Mouse (Mus musculus) inflammation-experienced regulatory T-cells (primary cell): Measurements from ENCODE around the gene Olfr557. TPM values are rescaled to one million over a fixed set of nuclear protein-coding genes. Genes with fewer than 3 reads are reported as not detected.

ENCODE experiments used
- polyA plus RNA-seq, 2 experiments: library from polyadenylated mRNA; unstranded; fragments of 100-300 nt; shearing (Covaris generic); gene quantifications; one replicate each; pipeline ENCODE4 v1.2.1; 2017

The Olfr557 gene
- under 1 TPM in 1 of 2 experiments, not detected in 1; 0.24 TPM for polyA plus RNA-seq

GRCm38 (mm10) chr7:102695358-102696125, at the start of gene Olfr557:
Gene Olfr557, plus strand, starts transcription at chr7:102695910.

GRCm38 (mm10) chr7:102658523-102658922, 37.2 kb upstream of the Olfr557 start, which contains the start of gene Olfr555:
Gene Olfr555, plus strand, starts transcription at chr7:102658823.

GRCm38 (mm10) chr7:102664599-102664998, 31.1 kb upstream of the Olfr557 start, which contains the start of gene Olfr556:
Gene Olfr556, plus strand, starts transcription at chr7:102664899.

GRCm38 (mm10) chr7:102686944-102687501, 8.7 kb upstream of the Olfr557 start, which contains the start of gene Trim68:
Gene Trim68, minus strand, starts transcription at chr7:102687327.

GRCm38 (mm10) chr7:102701915-102702314, 6.2 kb downstream of the Olfr557 start, which contains the start of gene Olfr558:
Gene Olfr558, plus strand, starts transcription at chr7:102702215.

GRCm38 (mm10) chr7:102718970-102719369, 23.3 kb downstream of the Olfr557 start, which contains the start of gene Olfr33:
Gene Olfr33, minus strand, starts transcription at chr7:102719070.

GRCm38 (mm10) chr7:102727391-102727790, 31.7 kb downstream of the Olfr557 start, which contains the start of gene Olfr559:
Gene Olfr559, minus strand, starts transcription at chr7:102727491.

Other genes with a start within 250 kb of the Olfr557 start
- 1 to 10 TPM in 1 of 2 experiments, not detected in 1; 1.2 TPM for gene Olfr543, start 214.2 kb upstream of the Olfr557 start, polyA plus RNA-seq
- 1 to 10 TPM in 1 of 2 experiments, under 1 TPM in 1; 0.28 to 2.7 TPM for gene Olfr544, start 207.6 kb upstream of the Olfr557 start, polyA plus RNA-seq
- under 1 TPM; 0.28 to 0.97 TPM for gene Olfr545, start 196.3 kb upstream of the Olfr557 start, polyA plus RNA-seq
- gene Olfr547, start 161.2 kb upstream of the Olfr557 start, polyA plus RNA-seq = not detected
- gene Olfr548-ps1, start 155.0 kb upstream of the Olfr557 start, polyA plus RNA-seq = not detected
- gene Olfr549, start 146.0 kb upstream of the Olfr557 start, polyA plus RNA-seq = under 1 TPM in 1 of 2 experiments, not detected in 1; 0.69 TPM
- 10 to 100 TPM; 96.3 to 99.0 TPM for gene Trim21, start 130.4 kb upstream of the Olfr557 start, polyA plus RNA-seq
- not detected for gene Olfr550, start 124.5 kb upstream of the Olfr557 start, polyA plus RNA-seq
- gene Olfr551, start 104.0 kb upstream of the Olfr557 start, polyA plus RNA-seq = not detected
- not detected for gene Olfr552, start 98.1 kb upstream of the Olfr557 start, polyA plus RNA-seq
- not detected for gene Olfr553, start 77.7 kb upstream of the Olfr557 start, polyA plus RNA-seq
- gene Olfr554, start 57.5 kb upstream of the Olfr557 start, polyA plus RNA-seq = 1 to 10 TPM in 1 of 2 experiments, under 1 TPM in 1; 0.71 to 1.7 TPM
- gene Olfr555, start 37.1 kb upstream of the Olfr557 start, polyA plus RNA-seq = not detected
- under 1 TPM in 1 of 2 experiments, not detected in 1; 0.30 TPM for gene Olfr556, start 31.0 kb upstream of the Olfr557 start, polyA plus RNA-seq
- gene Trim68, start 8.6 kb upstream of the Olfr557 start, polyA plus RNA-seq = 10 to 100 TPM; 12.4 to 17.0 TPM
- gene Olfr558, start 6.3 kb downstream of the Olfr557 start, polyA plus RNA-seq = not detected
- gene Olfr33, start 23.2 kb downstream of the Olfr557 start, polyA plus RNA-seq = not detected
- gene Olfr559, start 31.6 kb downstream of the Olfr557 start, polyA plus RNA-seq = 1 to 10 TPM in 1 of 2 experiments, not detected in 1; 1.5 TPM
- gene Olfr560, start 63.5 kb downstream of the Olfr557 start, polyA plus RNA-seq = not detected
- not detected for gene Olfr78, start 63.6 kb downstream of the Olfr557 start, polyA plus RNA-seq
- gene Olfr561, start 75.3 kb downstream of the Olfr557 start, polyA plus RNA-seq = not detected
- gene Olfr564, start 107.6 kb downstream of the Olfr557 start, polyA plus RNA-seq = under 1 TPM in 1 of 2 experiments, not detected in 1; 0.49 TPM
- gene Olfr566, start 162.9 kb downstream of the Olfr557 start, polyA plus RNA-seq = not detected
- under 1 TPM in 1 of 2 experiments, not detected in 1; 0.91 TPM for gene Olfr568, start 181.2 kb downstream of the Olfr557 start, polyA plus RNA-seq
- under 1 TPM in 1 of 2 experiments, not detected in 1; 0.05 TPM for gene Olfr569, start 195.0 kb downstream of the Olfr557 start, polyA plus RNA-seq
- not detected for gene Olfr570, start 198.7 kb downstream of the Olfr557 start, polyA plus RNA-seq
- under 1 TPM in 1 of 2 experiments, not detected in 1; 0.07 TPM for gene Olfr571, start 221.6 kb downstream of the Olfr557 start, polyA plus RNA-seq
- gene Olfr572, start 228.5 kb downstream of the Olfr557 start, polyA plus RNA-seq = not detected
- gene Olfr573-ps1, start 246.7 kb downstream of the Olfr557 start, polyA plus RNA-seq = under 1 TPM in 1 of 2 experiments, not detected in 1; 0.48 TPM